Mouse (Mus musculus): ENCODE data around the gene Casp7.

DNA sequence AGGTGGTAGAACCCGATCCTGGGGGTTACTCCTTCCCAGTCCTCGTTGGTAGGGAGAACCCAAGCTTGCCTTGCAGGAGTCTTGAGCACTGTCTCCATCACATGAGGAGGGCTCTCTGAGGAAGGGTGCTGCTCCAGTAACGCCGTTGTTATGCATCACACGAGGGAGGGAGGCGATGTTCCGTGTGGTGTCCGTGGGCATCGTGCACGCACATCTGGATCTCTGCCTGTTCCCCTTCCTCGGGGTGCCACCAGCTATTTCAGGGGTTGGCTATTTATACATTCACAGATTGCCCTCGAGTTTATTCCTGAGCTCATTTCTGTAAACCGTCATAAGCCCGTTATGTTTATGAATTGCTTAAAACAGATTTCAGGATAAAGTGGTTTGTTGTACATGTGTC, 46.5 kb downstream of the Casp7 start:
- no peak for TF ChIP-seq CTCF (conservative IDR thresholded peaks at IDR 0.05; ENCODE audit: insufficient read depth, insufficient read length, low read depth, low read length)
- no peak for TF ChIP-seq POLR2A (IDR thresholded peaks at IDR 0.05; ENCODE audit: low read depth, low read length)
